Mouse (Mus musculus) heart, adult 8-10 months (tissue): ENCODE measurements around the gene Adsl. TPM values are rescaled to one million over a fixed set of nuclear protein-coding genes. Genes with fewer than 3 reads are reported as not detected.

Experiments used
- DNase-seq: peaks from one replicate; pipeline ENCODE4 v3.0.0; 2022; ENCODE audit warnings: low spot score
- total RNA-seq, 4 experiments: library from RNA; stranded (reverse); gene quantifications; 2 replicates each; pipeline ENCODE4 v1.2.4; 2022

The Adsl gene
- total RNA-seq, 4 experiments from 2014 or later, result 73.6 to 84.8 (median 76.1) TPM

DNA sequence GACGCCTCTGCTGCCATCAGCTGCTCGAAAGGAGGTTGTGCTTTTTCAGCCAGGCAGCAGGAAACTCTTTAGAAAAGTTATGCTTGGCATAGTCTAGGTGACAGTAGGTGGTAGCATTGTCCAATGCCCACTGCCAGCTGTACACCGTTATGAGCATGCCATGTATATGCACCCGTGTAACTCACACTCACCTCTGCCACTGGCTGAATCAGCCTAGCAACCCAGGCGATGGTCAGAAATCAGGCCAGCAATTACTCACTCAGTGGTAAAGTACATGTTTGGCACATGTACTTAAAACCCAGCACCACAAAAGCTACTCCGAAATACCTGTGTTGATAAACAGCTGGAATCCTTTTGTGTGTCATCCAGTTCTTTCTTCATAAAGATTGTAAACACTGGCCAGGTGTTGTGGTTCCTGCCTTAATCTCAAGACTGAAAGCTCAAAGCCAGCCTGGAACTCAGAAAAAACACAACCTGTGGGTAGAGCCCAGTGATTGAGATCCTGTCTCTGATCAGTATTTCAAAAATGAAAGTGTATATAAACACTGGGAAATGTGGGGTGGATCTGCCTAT lies 6.7 kb upstream of the Adsl start:
- DNase-seq, result no peak

DNA sequence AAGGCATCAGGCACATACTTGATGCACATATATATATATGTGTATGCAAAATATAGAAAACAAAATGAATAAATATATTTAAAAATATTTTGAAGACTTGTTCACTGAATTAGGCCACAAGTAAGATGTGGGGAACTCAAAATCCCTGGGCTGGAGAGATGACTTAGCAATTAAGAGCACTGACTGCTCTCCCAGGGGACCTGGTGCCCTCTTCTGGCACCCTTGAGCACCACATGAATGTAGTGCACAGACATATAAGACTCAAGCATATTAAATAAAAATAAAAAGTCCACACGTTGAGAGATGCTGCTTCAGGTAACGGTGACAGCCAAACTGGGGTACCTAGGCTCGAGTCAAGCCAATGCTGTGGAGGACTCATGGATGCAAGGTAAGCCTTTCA lies 2.4 kb upstream of the Adsl start:
- no peak for DNase-seq

DNA sequence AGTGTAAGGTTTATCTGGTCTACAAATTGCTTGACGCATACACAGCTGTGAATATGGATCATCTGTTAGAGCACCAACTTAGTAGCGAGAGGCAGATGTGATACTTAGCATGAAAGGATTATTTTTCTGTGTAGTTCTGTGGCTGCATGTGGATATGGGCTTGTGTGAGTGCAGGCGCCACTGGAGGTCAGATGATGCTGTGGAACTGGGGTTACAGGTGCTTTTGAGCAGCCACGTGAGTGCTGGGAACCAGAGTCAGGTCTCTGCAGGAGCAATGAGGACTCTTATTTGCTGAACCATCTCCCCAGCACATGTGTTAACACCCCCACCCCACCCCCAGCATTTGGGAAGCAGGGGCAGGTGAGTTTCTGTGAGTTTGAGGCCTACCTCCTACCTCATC lies 1.1 kb downstream of the Adsl start:
- no peak for DNase-seq

DNA sequence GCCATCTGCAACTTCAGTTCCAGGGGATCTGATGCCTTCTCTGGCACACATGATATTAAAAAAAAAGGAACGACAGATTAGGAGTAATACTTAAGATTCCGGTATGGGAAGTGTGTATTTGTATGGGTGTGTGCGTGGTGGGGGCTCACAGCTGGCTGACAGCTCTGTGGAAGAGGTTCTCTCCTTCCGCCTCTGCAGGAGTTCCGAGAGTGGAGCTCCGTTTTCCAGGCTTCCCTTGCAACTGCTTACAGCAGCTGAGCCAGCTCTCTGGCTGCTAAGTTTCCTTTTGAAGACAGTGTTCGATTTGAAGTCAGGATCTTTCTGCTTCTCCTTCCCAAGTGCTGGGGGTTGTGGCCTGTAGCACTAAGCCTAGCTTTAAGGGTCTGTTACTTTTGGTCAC lies 1.8 kb downstream of the Adsl start:
- DNase-seq, result no peak

DNA sequence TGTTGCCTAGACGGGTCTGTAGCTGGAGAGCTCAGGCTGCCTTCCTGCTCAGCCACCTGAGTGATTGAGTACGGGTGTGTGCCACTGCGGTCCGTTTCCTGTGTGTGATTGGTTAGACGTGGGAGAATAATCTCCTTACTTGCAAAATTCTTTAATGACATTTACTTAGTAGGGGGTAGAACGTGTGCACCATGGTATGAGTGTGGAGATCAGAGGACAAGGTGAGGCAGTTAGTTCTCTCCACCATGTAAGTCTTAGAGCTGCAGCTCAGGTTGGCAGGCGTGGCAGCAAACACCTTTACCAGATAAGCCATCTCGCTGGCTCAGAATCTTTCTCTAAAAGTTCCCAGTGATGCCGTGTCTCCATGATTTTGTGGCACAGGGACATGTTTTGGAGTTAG lies 5.7 kb downstream of the Adsl start:
- DNase-seq, result no peak

DNA sequence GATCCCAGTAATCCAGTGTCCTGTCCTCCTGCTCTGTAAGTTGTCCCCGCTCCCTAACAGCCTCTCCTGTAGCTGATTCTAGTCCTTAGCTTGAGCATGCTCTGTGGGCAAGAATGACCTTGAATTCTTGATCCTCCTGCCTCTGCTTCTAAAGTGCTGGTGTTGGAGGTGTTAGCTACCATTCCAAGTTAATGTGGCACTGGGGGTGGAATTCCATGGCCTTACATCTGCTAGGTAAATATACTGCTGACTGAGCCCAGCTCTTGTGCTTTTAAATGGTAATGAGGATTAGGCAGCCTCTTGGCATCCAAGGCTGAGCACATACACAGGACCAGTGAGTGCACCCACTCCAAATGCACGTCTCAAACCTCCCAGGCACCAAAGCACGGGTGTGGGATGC lies 6.6 kb downstream of the Adsl start:
- DNase-seq, result no peak

DNA sequence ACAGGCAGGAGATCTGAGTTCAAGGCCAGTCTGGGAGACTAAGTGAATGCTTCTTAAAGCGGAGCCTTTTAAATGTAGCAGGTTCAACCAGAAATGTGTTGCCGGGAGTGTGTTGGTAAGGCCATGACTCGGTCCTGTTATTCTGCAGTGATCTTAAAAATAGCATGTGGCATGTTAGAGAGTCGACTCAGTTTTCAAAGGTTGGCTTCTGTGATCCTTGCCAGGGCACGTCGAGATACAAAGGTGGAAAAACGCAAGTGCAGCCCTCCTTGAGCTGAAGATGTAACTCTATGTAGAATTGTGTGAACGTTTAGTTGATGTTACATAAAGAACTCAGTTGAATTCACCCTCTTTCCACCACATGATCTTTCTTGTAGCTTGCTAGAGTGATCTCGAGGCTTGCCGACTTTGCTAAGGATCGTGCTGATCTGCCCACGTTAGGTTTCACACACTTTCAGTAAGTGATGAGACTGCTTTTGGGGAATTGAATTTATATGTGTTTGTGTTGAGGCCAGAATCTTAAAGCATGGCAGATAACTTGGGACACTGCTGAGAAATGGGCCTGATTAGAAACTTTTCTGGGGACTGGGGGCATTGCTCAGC lies 7.6 kb downstream of the Adsl start:
- no peak for DNase-seq

DNA sequence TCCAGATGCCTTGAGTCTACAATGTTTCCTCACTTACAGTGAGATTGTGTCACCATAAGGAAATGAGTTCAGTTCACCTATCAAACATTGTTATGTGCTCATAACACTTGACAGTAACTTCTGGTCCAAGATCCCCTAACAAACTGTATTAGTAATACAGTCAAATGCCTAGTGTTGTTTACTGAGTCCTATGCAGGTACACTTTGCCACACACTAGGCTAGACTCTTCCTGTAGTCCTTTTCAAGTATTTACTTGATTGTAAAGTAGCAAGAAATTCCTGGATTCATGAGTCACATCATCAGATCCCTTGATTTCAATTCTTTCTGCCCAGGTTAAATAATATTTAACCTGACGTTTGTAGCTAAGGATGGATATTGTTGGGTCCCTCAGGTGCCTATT lies 21.1 kb downstream of the Adsl start:
- DNase-seq, result no peak

DNA sequence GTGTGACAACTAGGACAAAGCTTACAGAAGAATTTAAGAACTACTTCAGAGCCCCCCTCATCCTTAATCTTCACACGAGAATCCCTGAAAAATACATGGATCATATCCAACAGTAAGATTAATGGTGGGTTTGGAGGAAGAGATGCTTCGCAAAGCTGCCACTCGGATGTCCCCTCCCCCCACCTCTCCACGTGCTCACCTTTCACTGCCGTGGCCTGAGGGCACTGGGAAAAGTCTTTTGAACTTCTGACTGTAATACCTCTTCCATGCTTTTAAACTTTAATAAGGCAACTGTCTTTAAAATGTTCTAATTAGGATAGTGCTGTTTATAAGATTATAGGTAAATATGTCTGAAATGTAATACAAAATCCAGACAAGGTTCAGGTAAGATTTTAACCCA lies 26.0 kb downstream of the Adsl start:
- DNase-seq, result no peak

DNA sequence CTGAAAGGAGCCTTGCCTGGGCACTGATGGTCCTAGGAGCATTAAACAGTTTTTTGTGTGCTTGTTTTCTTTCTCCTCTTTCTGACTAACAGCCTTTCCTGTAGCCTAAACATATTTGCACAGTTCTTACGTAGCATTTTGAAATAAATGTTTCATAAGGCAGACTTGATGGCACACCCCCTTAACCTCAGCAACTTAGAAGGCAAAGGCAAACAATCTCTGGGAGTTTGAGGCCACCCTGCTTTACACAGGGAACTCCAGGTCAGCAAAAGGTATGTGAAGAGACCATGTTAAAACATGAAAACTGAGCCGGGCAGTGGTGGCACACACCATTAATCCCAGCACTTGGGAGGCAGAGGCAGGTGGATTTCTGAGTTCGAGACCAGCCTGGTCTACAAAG lies 27.4 kb downstream of the Adsl start:
- no peak for DNase-seq

DNA sequence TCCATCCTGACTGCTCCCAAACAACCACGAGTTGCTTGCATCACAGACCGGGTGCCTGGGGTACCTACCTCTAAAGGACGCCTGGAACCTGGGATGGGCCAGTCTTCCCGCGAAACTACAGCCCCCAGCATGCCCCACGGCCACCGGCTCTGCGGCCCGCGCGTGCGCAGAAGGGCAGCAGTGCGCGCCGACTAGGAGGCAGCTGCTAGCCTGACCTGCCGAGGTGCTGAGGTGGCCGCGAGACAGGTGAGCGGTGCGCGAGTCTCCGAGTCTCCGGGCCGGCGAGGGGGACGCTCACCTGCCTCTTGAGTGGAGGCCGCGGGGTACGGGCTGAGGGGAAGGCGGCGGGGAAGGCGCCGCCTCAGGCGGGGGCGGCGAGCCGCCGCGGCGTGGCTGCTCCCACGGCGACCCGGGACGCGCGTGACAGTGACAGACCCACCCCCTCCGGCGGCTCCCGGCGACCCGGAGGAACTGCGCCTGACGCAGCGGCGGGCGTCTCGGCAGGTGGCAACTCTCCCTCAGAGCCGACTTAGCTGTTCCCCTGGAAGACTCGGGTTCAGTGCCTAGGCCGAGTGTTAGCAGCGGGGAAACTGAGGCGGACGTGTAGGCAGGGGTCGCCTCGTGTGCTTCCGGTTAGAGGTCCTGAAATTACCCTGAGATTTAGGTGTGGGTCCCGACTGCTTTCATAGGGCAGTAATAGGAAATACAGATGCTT lies 29.5 kb downstream of the Adsl start, which contains the start of gene Sgsm3:
Gene Sgsm3, plus strand, starts transcription at position 146 of the 715 bp plus-strand sequence.
- DNase-seq, result peak; percentile 73

DNA sequence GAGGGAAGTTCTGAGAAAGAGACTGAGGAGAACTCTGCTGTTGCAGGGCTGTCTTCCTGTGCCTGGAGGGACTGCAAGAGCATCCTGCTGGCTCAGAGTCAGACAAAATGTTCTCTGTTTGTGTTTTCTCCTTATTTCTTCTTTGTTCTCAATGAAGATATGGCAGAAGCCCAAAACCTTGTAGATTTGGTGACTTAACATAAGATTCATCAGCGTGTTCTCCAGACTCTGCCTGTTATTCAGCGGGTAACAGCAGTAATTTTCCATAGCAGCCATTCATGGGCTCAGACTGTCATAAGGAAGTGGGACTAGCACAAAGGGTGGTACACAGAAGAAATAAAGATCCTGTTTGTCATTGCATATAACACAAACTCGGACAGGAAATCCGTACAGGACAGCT lies 31.3 kb downstream of the Adsl start:
- no peak for DNase-seq

DNA sequence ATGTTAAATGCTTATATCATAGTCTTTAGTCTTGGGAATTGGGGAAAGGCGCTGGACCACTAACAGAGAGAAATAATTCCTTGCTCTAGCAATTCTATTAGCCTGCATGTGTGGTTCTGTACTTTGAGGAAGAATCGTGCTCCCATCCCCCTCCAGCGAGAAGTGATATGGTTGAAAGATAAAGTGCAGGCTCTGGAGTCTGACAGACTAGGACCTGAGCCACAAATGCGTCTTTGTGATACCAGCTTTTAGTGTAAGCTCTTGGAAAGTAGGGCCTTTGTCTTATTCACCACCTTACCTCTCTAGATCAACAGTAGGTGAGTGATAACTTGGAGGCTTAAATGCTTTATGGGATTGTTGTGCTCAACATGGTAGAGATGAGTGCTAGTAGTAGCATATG lies 32.9 kb downstream of the Adsl start:
- DNase-seq, result no peak

DNA sequence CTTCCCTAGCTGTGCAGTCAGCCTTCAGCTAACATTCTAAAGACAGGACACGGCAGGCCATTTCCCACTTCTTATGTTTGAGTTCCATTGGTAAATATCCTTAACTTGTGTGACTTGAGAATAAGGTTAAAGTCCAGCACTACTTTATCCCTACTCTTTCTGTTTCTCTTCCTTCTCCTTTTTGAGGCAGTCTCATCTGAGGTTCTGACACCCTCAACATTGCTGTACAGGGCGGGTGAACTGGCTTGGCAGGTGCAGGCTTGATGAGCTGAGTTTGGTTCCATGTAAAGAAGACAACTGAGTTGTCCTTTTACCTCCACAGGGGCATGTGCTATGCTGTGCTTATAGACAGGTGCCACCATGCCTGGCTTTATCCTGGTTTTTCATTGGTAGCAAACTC lies 35.0 kb downstream of the Adsl start:
- no peak for DNase-seq

DNA sequence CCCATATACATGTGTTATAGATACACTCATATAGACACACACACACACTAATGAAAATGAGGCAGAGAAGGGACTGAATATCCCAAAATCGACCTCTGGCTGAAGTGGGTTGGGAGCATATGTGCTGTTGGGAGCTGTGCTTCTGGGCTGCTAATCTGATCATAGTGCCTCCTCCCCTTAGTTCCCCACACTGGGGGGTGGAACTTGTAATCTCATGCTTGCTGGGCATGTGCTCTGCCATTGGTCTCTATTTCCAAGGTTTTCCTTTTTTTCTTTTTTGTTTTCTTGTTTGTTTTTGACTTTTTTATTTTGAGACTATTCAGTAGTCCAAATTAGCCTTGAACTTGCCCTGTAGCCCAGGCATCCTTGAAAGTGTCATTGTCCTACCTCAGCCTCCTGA lies 40.0 kb downstream of the Adsl start:
- DNase-seq, result no peak

DNA sequence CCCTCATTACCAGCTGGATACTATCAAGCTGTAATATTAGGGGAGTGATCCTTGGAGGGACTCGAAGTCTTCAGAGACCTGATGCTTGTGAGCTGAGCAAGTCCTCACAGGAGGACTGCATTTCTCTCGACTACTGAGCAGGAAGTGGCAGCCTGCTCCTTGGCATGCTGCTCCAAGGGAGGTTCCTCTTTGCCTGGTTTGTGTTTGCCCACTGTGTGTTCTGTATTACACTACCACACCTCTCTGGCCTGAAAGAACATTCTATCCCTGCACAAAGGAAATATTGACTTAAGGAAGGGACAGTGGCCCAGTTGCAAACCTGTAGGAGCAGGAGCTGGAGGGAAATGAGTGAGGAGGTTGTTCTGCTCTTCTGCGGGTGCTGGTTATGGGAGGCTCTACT lies 41.4 kb downstream of the Adsl start:
- no peak for DNase-seq

DNA sequence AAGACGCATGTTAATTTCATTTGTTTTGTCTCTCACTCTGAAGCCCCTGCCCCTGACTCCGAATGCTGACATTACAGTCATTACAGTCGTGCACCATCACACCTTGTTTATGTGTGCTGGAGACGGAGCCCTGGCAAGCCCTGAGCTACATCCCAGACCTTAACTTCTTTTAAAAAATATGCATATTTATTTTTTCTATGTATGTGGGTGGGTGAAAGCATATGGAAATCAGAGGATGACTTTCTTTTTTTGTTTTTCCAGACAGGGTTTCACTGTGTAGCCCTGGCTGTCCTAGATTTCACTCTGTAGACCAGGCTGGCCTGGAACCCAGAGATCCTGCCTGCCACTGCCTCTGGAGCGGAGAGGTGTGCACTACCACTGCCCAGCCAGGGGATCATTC lies 46.7 kb downstream of the Adsl start:
- no peak for DNase-seq

DNA sequence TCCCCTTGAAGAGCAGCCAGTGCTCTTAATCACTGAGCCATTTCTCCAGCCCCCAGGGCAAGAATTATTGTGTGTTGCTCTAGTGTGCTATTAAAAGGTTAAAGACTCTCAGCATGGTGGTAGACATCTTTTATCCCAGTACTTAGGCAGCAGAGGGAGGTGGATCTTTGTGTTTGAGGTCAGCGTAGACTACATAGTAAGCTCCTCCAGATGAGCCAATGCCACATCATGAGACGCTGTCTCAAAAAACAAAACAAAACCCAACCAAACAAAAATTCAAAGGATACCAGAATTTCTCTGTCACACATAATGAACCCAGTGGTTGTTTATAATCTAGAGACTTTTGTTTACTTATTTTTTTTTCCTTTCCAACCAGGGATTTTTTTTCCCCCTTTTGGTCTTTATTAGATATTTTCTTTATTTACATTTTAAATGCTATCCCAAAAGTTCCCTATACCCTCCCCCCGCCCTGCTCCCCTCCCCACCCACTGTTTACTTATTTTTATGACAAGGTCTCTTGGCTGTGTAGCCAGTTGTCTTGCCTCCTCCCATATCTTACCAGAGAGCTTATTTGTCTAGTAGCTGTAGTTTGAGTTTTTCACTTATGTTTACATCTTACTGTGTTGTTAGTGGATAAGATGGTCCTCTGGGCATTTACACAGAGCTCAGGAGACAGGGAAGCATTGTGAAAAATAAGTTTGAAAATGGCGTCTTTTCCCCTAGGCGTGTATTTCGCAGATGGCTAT lies 48.0 kb downstream of the Adsl start:
- no peak for DNase-seq

DNA sequence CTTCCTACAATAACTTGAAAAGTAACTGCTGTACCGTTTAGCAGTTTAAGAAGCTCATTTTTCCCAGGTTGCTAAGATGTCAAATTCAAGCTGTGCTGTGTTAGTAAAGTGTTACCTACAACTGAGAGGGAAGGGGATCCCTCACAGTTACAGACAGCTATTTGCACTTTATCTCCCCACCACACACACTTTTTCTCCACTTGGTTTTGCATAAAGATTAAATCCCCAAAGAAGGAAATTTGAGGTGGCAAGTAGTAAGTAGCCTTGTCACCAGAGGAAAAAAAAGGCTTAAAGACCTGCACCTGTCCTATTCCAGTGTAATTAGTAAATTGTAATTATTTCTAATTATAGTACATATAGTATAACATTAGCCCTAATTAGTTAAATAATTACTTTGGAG lies 48.8 kb downstream of the Adsl start:
- no peak for DNase-seq

DNA sequence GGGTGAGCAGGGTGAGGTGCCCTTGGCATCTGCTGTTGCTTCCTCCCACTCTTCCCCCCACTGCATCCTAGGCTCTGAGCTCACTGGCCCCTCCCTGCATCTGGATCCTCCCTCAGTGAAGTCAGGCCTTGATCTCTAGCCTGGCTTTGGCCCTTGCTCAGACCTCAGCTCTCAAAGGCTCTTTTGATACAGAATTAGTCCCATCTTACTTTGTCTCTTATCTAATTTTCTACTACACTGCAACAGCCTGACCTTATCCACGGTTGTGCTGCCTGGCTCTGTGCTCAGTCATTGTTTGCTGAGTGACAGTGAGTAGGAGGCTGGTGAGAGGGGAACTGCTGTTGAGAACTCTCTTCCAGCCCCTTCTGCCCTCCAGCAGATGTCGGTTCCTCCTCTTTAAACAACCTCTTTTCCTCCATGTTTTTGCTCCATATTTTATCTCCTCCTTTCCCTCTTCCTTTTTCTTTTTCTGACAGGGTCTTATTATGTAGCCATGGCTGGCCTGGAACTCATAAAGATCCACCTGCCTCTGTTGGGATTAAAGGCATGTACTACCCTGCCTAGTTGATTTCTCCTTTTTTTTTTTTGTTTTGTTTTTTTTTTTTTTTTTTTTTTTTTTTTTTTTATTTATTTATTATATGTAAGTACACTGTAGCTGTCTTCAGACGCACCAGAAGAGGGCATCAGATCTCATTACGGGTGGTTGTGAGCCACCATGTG lies 52.3 kb downstream of the Adsl start:
- no peak for DNase-seq

DNA sequence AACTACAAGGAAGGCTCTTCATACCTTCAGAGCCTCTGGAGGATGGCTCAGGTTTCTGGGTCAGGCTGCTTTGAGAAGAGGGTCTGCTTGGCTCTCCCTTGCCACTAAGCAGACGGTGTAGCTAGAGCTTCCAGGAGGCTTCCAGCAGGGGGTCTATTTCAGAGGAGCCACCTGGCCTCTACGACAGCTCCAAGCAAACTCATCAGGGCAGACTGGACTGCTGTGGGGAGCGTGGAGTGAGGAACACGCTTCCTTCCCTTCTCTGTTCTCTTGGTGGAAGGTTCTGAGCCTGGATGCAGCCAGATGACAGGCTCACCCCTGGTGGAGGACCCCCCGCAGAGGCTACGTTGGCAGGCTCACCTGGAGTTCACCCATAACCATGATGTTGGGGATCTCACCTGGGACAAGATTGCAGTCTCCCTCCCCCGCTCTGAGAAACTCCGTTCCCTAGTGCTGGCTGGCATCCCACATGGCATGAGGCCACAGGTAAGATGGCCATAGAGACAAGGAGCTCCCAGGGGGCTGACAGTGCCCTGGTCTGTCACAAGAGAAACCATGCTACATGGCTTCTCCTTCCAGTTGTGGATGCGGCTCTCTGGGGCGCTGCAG lies 57.9 kb downstream of the Adsl start:
- DNase-seq, result no peak

DNA sequence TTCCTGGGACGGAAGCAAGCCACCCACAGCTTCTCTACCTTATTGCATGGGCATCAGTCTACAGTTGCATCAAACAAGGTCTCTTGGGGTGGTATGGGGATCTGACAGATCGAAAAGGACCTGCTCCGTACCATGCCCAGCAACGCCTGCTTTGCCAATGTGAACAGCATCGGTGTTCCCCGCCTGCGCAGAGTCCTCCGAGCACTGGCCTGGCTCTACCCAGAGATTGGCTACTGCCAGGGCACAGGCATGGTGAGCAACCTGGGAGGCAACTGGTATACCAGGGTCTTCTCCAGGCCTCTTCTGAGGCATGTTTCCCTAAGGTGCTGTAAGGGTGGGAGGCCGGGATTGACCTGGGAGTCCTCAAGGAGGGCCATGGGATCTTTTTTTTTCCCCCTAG lies 59.0 kb downstream of the Adsl start:
- no peak for DNase-seq
